Mouse (Mus musculus) heart, postnatal 10 days (tissue): Measurements from ENCODE around the gene Rac2. TPM values are rescaled to one million over a fixed set of nuclear protein-coding genes. Genes with fewer than 3 reads are reported as not detected.

Experiments
- DNase-seq, 2 experiments: peaks; one replicate each; pipeline ENCODE4 v3.0.0; 2021
- intact Hi-C: fragments of 180-260 bp; cut with DNase I; formaldehyde crosslinking; loops from one replicate; pipeline ENCODE4 v1.15.1; 2025
- total RNA-seq, 2 experiments: library from RNA; stranded (reverse); gene quantifications; 2 replicates each; pipeline ENCODE4 v1.2.3; 2021

Rac2 gene
- total RNA-seq, 2 experiments from 2014 or later, result 4.6 to 4.7 TPM

- no peak for DNase-seq
- intact Hi-C loops, result no loop called here
Measured at GRCm38 (mm10) chr15:78548711-78549110, 23.9 kb downstream of the Rac2 start.

- intact Hi-C loops, result no loop called here
Measured at GRCm38 (mm10) chr15:78548336-78548665, 24.3 kb downstream of the Rac2 start.

GRCm38 (mm10) chr15:78547415-78548335 lies 24.9 kb downstream of the Rac2 start:
- DNase-seq, result peak; percentile 54 to 67
- intact Hi-C loops, result loop anchor here (1.0 kb wide), 1 partner anchor 100 kb away; no protein-coding TSS in a partner anchor

More at GRCm38 (mm10) chr15:78548336-78548665, 24.3 kb downstream of the Rac2 start:
- no peak for DNase-seq

- DNase-seq, result no peak
Measured at GRCm38 (mm10) chr15:78546060-78546459, 26.5 kb downstream of the Rac2 start.

GRCm38 (mm10) chr15:78544561-78545001 lies 28.0 kb downstream of the Rac2 start, which contains the start of gene Sstr3:
TSS of gene Sstr3 (minus strand) at chr15:78544685.
- intact Hi-C loops, result no loop called here
- no peak for DNase-seq

More at GRCm38 (mm10) chr15:78546060-78546459, 26.5 kb downstream of the Rac2 start:
- intact Hi-C loops, result no loop called here

GRCm38 (mm10) chr15:78544041-78544440 lies 28.5 kb downstream of the Rac2 start:
- DNase-seq, result no peak
- intact Hi-C loops, result no loop called here

GRCm38 (mm10) chr15:78542767-78543303 lies 29.7 kb downstream of the Rac2 start:
- no peak for DNase-seq
- intact Hi-C loops, result no loop called here

GRCm38 (mm10) chr15:78542098-78542766 lies 30.4 kb downstream of the Rac2 start:
- intact Hi-C loops, result no loop called here
- no peak for DNase-seq

GRCm38 (mm10) chr15:78541606-78542005 lies 31.0 kb downstream of the Rac2 start:
- intact Hi-C loops, result no loop called here
- DNase-seq, result peak; percentile 75 to 76

GRCm38 (mm10) chr15:78541036-78541435 lies 31.5 kb downstream of the Rac2 start:
- no peak for DNase-seq
- intact Hi-C loops, result no loop called here

- intact Hi-C loops, result no loop called here
Measured at GRCm38 (mm10) chr15:78535723-78536421, 36.7 kb downstream of the Rac2 start.

GRCm38 (mm10) chr15:78533346-78533835 lies 39.2 kb downstream of the Rac2 start:
- intact Hi-C loops, result loop anchor here (2.0 to 5.0 kb wide), 2 partner anchors 49 to 356 kb away; no protein-coding TSS in a partner anchor
- no peak for DNase-seq

More at GRCm38 (mm10) chr15:78535723-78536421, 36.7 kb downstream of the Rac2 start:
- DNase-seq, result no peak

GRCm38 (mm10) chr15:78532566-78533345 lies 39.8 kb downstream of the Rac2 start:
- DNase-seq, result no peak
- intact Hi-C loops, result loop anchor here (1.0 to 5.0 kb wide), 4 partner anchors 18 to 355 kb away; no protein-coding TSS in a partner anchor

- DNase-seq, result peak; percentile 99 to 100
- intact Hi-C loops, result loop anchor here (1.0 to 5.0 kb wide), 4 partner anchors 18 to 355 kb away; no protein-coding TSS in a partner anchor
Measured at GRCm38 (mm10) chr15:78531901-78532469, 40.6 kb downstream of the Rac2 start.

GRCm38 (mm10) chr15:78531451-78531720 lies 41.2 kb downstream of the Rac2 start:
- intact Hi-C loops, result loop anchor here (5.0 kb wide), 1 partner anchor 354 kb away; no protein-coding TSS in a partner anchor
- DNase-seq, result peak in 1 of 2 experiments; percentile 43

GRCm38 (mm10) chr15:78530671-78531450 lies 41.7 kb downstream of the Rac2 start, which contains the start of gene C1qtnf6:
TSS of gene C1qtnf6 (minus strand) at chr15:78531416.
- peak; percentile 88 for DNase-seq
- intact Hi-C loops, result loop anchor here (5.0 kb wide), 1 partner anchor 354 kb away; no protein-coding TSS in a partner anchor

- intact Hi-C loops, result loop anchor here (5.0 kb wide), 1 partner anchor 353 kb away; no protein-coding TSS in a partner anchor
- no peak for DNase-seq
Measured at GRCm38 (mm10) chr15:78530141-78530540, 42.4 kb downstream of the Rac2 start.

- DNase-seq, result peak; percentile 88 to 89
- intact Hi-C loops, result no loop called here
Measured at GRCm38 (mm10) chr15:78529428-78529990, 43.1 kb downstream of the Rac2 start.
